Mouse (Mus musculus) heart, embryonic 12.5 days (tissue): ENCODE measurements around the gene Ddah2. TPM values are rescaled to one million over a fixed set of nuclear protein-coding genes. Genes with fewer than 3 reads are reported as not detected.
A peak's percentile ranks its signal among the peaks of the same experiment; 100 is the strongest.
"Not testable (repeated sequence)": the region's sequence is repeated elsewhere in the genome, so short reads cannot be mapped to it uniquely, and the experiment has no call there.

Experiments used
- ATAC-seq: fragments of 200-750 bp; cut with Nextera tagmentation; 2 replicates; pipeline ENCODE4 v1.8.0; 2017; ENCODE audit warnings: moderate TSS enrichment, moderate library complexity; ENCODE audit not compliant: insufficient number of reproducible peaks, low FRiP score
- H3K27ac ChIP-seq: fragments of 300-500 bp; sonication (generic); 2 replicates; pipeline ENCODE4 v1.5.1; 2016; ENCODE audit warnings: mild to moderate bottlenecking, moderate library complexity; ENCODE audit not compliant: poor library complexity, severe bottlenecking
- H3K27me3 ChIP-seq: fragments of 300-500 bp; sonication (generic); replicated peaks from 2 replicates; pipeline ENCODE4 v1.6.1; 2016; ENCODE audit warnings: mild to moderate bottlenecking, moderate library complexity
- H3K36me3 ChIP-seq: fragments of 300-500 bp; sonication (generic); 2 replicates; pipeline ENCODE4 v1.6.1; 2016; ENCODE audit warnings: mild to moderate bottlenecking, moderate library complexity
- H3K4me1 ChIP-seq: fragments of 300-500 bp; sonication (generic); replicated peaks from 2 replicates; pipeline ENCODE4 v1.6.1; 2016; ENCODE audit warnings: mild to moderate bottlenecking
- H3K4me2 ChIP-seq: fragments of 300-500 bp; sonication (generic); 2 replicates; pipeline ENCODE4 v1.6.1; 2016; ENCODE audit warnings: mild to moderate bottlenecking, moderate library complexity
- H3K4me3 ChIP-seq: fragments of 300-500 bp; sonication (generic); 2 replicates; pipeline ENCODE4 v1.5.1; 2016; ENCODE audit warnings: mild to moderate bottlenecking
- H3K9ac ChIP-seq: fragments of 300-500 bp; sonication (generic); 2 replicates; pipeline ENCODE4 v1.6.1; 2016; ENCODE audit warnings: mild to moderate bottlenecking, moderate library complexity
- H3K9me3 ChIP-seq: fragments of 300-500 bp; sonication (generic); replicated peaks from 2 replicates; pipeline ENCODE4 v1.6.1; 2016; ENCODE audit warnings: mild to moderate bottlenecking, moderate library complexity
- WGBS: fragments of 180-500 bp; shearing (Covaris S2); methylation state at CpG from one replicate; pipeline ENCODE4 v1.1.7; 2016; 5-methylcytosine and 5-hydroxymethylcytosine counted together
- polyA plus RNA-seq: library from polyadenylated mRNA; unstranded; fragments of >200 nt; fragmentation: Nextera tagmentation; extraction: Ambion mirVana; gene quantifications from 2 replicates; pipeline ENCODE4 v1.2.1, GENCODE M21; 2016

Gene Ddah2
- polyA plus RNA-seq, 1 experiment from 2014 or later, result 192 TPM

DNA sequence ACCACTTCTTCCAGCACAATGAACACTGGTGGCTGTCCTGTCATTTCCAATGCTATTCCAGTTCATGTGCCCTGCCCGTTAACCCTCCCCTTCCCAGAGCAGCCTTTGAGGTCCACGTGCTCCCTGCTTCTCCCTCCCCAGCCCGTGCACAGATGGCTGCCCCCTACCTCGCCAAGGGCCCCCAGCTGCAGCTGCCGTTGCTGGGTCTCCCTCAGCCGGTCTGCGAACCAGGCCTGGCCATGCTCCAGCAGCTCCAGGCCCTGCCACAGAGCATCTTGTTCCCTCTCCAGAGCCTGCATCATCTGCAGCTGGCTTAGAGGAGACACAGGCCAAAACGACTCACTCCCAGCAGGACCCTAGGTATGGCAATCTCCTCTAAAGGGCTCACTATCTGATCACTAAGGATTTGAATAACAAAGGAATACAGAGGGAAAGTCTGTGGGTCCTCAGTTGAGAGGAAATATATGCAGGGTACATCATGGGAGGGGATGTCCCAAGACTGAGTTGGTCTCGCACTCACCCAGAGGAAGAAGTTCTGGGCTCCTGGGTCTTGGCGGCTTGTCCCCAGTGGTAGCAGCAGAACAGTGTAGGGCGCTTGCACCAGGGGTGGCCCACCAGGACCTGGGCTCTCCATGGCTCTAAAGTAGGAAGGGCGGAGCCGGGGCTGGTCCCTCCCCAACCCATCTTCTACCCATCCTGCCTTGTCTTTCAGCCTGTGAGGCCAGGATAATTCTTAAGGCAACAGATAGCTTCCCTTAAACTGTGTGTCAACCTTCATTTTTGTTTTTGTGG, 31.4 kb upstream of the Ddah2 start, which contains the start of gene Sapcd1:
TSS of gene Sapcd1 (minus strand) at position 740 of the 792 bp plus-strand sequence.
- no peaks in the 10 kb centered on the region for H3K9me3 ChIP-seq
- no peaks in the 10 kb centered on the region for H3K36me3 ChIP-seq
- H3K4me2 ChIP-seq, result peak within 1 kb of the TSS; percentile 34; the same call in 1 of the 2 replicates
- H3K27me3 ChIP-seq, result no peaks in the 10 kb centered on the region
- peak within 1 kb of the TSS; percentile 61; the same call in 1 of the 2 replicates for H3K27ac ChIP-seq
- 0 out of 2 replicates have a peak within 1 kb of the TSS, but pooled peaks have one; percentile 11 for H3K4me3 ChIP-seq
- 39% methylated on average over 13 of the region's 13 CpGs for WGBS
- H3K4me1 ChIP-seq, result peaks cover 53% of the 10 kb centered on the region
- 0 out of 2 replicates have a peak within 1 kb of the TSS, but pooled peaks have one; percentile 34 for H3K9ac ChIP-seq
- no peak for ATAC-seq

GRCm38 (mm10) chr17:35028315-35028714, 30.5 kb upstream of the Ddah2 start:
- 87% methylated on average over 2 of the region's 2 CpGs for WGBS
- no peaks in the 10 kb centered on the region for H3K27me3 ChIP-seq
- no peak overlapping the region for H3K4me3 ChIP-seq
- no peak overlapping the region for H3K4me2 ChIP-seq
- H3K36me3 ChIP-seq, result no peaks in the 10 kb centered on the region
- H3K27ac ChIP-seq, result no peak overlapping the region
- no peak for ATAC-seq
- H3K4me1 ChIP-seq, result peaks cover 45% of the 10 kb centered on the region
- H3K9ac ChIP-seq, result no peak overlapping the region
- H3K9me3 ChIP-seq, result no peaks in the 10 kb centered on the region

- ATAC-seq, result no peak
- Histone ChIP-seq H3K9ac (no peak overlapping the region; the same call in 1 of the 2 replicates), H3K9me3 (no peaks in the 10 kb centered on the region), H3K4me2 (peak overlapping the region; percentile 24; the same call in 1 of the 2 replicates), H3K4me3 (no peak overlapping the region), H3K27me3 (no peaks in the 10 kb centered on the region), H3K36me3 (no peaks in the 10 kb centered on the region), H3K4me1 (peaks cover 30% of the 10 kb centered on the region), H3K27ac (no peak overlapping the region)
- WGBS, result 36% methylated on average over 19 of the region's 19 CpGs
These were observed 28.9 kb upstream of the Ddah2 start for GRCm38 (mm10) chr17:35029691-35030532.

DNA sequence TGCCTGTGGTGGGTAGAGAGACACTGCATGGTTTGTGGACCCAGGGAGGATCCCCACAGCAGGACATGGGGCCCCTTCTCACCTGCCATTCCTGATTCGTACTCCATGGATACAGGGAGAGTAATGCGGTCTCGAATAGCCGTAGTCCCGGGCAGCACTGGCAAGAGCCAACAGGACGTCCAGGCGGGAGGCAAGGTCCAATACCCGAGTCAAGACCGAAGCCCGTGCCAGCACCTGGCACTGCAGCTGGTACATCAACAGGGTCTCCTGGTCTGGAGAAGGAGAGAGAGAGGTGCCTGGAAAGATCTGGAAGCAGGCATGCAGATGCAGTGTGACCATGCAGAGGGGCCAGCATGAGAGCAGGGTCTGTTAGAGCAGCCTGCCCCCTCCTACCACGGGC, 27.6 kb upstream of the Ddah2 start:
- no peaks in the 10 kb centered on the region for H3K27me3 ChIP-seq
- no peak overlapping the region for H3K4me3 ChIP-seq
- H3K9ac ChIP-seq, result no peak overlapping the region
- no peaks in the 10 kb centered on the region for H3K36me3 ChIP-seq
- H3K9me3 ChIP-seq, result no peaks in the 10 kb centered on the region
- peaks cover 23% of the 10 kb centered on the region for H3K4me1 ChIP-seq
- no peak for ATAC-seq
- no peak overlapping the region for H3K27ac ChIP-seq
- no peak overlapping the region for H3K4me2 ChIP-seq
- WGBS, result 89% methylated on average over 11 of the region's 11 CpGs

GRCm38 (mm10) chr17:35031880-35032279, 27.0 kb upstream of the Ddah2 start:
- Histone ChIP-seq H3K27ac (no peak overlapping the region), H3K27me3 (no peaks in the 10 kb centered on the region), H3K4me2 (no peak overlapping the region), H3K9ac (no peak overlapping the region), H3K36me3 (no peaks in the 10 kb centered on the region), H3K4me3 (no peak overlapping the region), H3K4me1 (peaks cover 18% of the 10 kb centered on the region), H3K9me3 (no peaks in the 10 kb centered on the region)
- no peak for ATAC-seq
- WGBS, result 79% methylated on average over 7 of the region's 7 CpGs

DNA sequence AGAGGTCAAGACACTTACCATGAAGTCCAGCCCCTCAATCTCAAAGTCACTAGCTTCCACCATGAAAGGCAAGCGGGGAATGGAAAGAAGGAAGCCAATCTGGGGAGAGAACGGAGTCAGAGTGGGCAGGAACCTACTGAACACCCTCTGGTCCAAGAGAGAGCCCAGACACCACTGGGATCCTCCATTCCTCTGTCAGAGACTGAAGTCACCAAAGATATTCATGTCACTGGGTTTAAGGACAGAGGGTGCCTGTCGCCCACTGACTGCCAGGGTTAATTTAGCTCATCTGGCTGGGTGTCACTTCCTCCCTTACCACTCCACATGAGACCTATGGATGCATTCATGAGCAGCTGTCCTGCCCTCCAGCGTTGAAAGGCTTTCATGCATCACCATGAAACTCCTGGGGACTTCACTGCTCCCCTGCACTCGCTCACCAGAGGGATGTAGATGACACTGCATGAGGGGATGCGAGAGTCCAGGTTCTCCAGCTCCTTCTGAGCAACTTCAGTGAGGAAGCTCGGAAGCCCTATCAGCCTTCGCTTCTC, 26.4 kb upstream of the Ddah2 start:
- H3K36me3 ChIP-seq, result no peaks in the 10 kb centered on the region
- H3K27ac ChIP-seq, result no peak overlapping the region
- no peaks in the 10 kb centered on the region for H3K9me3 ChIP-seq
- no peak for ATAC-seq
- H3K9ac ChIP-seq, result no peak overlapping the region
- no peak overlapping the region for H3K4me2 ChIP-seq
- WGBS, result 69% methylated on average over 8 of the region's 8 CpGs
- H3K4me3 ChIP-seq, result no peak overlapping the region
- no peaks in the 10 kb centered on the region for H3K27me3 ChIP-seq
- H3K4me1 ChIP-seq, result peaks cover 13% of the 10 kb centered on the region

DNA sequence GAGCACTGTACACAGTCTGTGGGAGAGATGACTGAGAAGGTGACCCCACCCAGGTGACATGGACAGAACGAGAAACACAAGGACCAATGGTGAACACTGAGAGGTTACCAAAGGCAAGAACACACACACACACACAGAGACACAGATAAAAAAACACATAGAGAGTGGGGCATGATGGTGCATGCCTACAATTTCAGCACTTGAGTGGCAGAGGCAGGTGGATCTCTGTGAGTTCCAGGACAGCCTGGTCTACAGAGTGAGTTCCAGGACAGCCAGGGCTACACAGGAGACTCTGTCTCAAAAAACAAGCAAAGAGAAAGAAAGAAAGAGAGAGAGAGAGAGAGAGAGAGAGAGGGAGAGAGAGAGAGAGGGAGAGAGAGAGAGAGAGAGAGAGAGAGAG, 25.1 kb upstream of the Ddah2 start:
- not testable (repeated sequence) for H3K27me3 ChIP-seq, H3K9ac ChIP-seq, H3K9me3 ChIP-seq, H3K4me1 ChIP-seq, H3K36me3 ChIP-seq, H3K4me2 ChIP-seq, ATAC-seq, H3K4me3 ChIP-seq, H3K27ac ChIP-seq
- whole genome bisulfite sequencing, result 43% methylated on average over 1 of the region's 1 CpGs

GRCm38 (mm10) chr17:35034896-35035295, 23.9 kb upstream of the Ddah2 start:
- no peak overlapping the region for H3K27ac ChIP-seq
- peaks cover 2% of the 10 kb centered on the region; the same call in 1 of the 2 replicates for H3K4me1 ChIP-seq
- H3K9me3 ChIP-seq, result no peaks in the 10 kb centered on the region
- no peaks in the 10 kb centered on the region for H3K27me3 ChIP-seq
- H3K9ac ChIP-seq, result no peak overlapping the region
- no peak for ATAC-seq
- no peak overlapping the region for H3K4me3 ChIP-seq
- no peak overlapping the region for H3K4me2 ChIP-seq
- 67% methylated on average over 6 of the region's 6 CpGs for WGBS
- no peaks in the 10 kb centered on the region for H3K36me3 ChIP-seq

- Histone ChIP-seq H3K36me3 (no peaks in the 10 kb centered on the region), H3K9me3 (no peaks in the 10 kb centered on the region), H3K4me1 (peaks cover 4% of the 10 kb centered on the region), H3K4me3 (no peak overlapping the region), H3K27me3 (no peaks in the 10 kb centered on the region), H3K4me2 (no peak overlapping the region), H3K9ac (no peak overlapping the region), H3K27ac (no peak overlapping the region)
- no peak for ATAC-seq
- WGBS, result 80% methylated on average over 11 of the region's 11 CpGs
These were observed 19.5 kb upstream of the Ddah2 start for GRCm38 (mm10) chr17:35039121-35039873.

GRCm38 (mm10) chr17:35043794-35044193, 15.0 kb upstream of the Ddah2 start:
- Histone ChIP-seq H3K9ac (no peak overlapping the region), H3K9me3 (no peaks in the 10 kb centered on the region), H3K4me3 (no peak overlapping the region), H3K27me3 (no peaks in the 10 kb centered on the region), H3K27ac (peak overlapping the region; percentile 40; the same call in 1 of the 2 replicates), H3K4me2 (no peak overlapping the region), H3K4me1 (peaks cover 40% of the 10 kb centered on the region), H3K36me3 (no peaks in the 10 kb centered on the region)
- WGBS, result 69% methylated on average over 4 of the region's 4 CpGs
- no peak for ATAC-seq
